Mouse (Mus musculus) central nervous system, embryonic 18 days (tissue): ENCODE results near the gene D130040H23Rik. TPM values are rescaled to one million over a fixed set of nuclear protein-coding genes. Genes with fewer than 3 reads are reported as not detected.

ENCODE experiments used
- polyA plus RNA-seq: library from polyadenylated mRNA; depleted of rRNA; stranded (reverse); fragments of >200 nt; gene quantifications from 2 replicates; pipeline ENCODE4 v1.2.3, GENCODE M21; 2012; rRNA removed

The D130040H23Rik gene
- 7.7 and 8.5 TPM in 2 replicates for polyA plus RNA-seq

DNA sequence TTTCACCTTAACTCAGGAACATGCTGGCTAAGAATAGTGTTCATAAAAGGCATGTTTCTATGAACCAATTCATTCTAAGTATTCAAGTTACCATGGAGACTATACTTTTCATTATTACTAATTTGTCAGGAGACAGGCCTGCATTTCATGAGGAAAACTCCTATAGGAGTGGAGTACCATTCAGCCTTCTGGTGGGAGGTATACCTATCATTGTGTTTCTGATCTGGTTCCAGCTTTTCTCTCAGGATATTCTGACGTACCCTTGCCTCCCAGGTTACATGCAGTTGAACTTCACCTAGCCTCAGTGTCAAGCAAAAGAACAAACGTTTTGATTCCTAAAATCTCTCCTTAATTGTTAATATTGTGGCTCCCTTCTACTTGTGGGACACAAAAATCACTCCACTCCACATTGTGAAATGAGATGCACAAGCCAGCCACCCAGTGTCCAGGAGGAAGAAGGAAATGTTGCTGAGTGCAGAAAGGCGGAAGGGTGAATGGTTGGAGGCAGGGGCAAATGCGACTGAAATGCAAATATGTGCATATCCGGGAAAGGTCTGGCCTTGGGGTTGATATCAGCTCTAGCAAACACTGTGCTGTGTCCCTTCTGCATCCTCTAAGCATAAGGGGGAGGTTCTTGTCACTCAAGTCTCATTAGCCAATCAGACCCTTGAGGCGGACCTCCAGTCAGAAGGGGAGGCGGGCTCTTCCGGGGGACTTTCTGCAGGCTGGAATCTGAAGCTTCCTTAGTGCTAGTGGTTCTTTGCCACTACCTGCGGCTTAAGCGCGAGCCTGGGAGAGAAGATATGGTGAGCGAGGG is at the start of gene D130040H23Rik:
D130040H23Rik (plus strand) TSS at position 695 of the 817 bp plus-strand sequence.

Other genes with a start within 250 kb of the D130040H23Rik start
- 11.1 and 11.6 TPM in 2 replicates for gene Zfp930, start 62.0 kb upstream of the D130040H23Rik start, polyA plus RNA-seq
- 0.18 TPM in 1 of 2 replicates, not detected in the other for gene Gm9495, start 182.5 kb downstream of the D130040H23Rik start, polyA plus RNA-seq